Mouse (Mus musculus) C3H10T1/2 (cell line): Measurements from ENCODE around the gene Gm13287. TPM values are rescaled to one million over a fixed set of nuclear protein-coding genes. Genes with fewer than 3 reads are reported as not detected.

ENCODE experiments used
- polyA plus RNA-seq, 2 experiments: library from polyadenylated mRNA; unstranded; fragments of >200 nt; fragmentation: generic; extraction: Trizol; gene quantifications; one replicate each; pipeline ENCODE4 v1.2.1; 2012; ENCODE audit warnings: missing spikeins in 2 of 2

Gene Gm13287
- polyA plus RNA-seq, 2 experiments, result 0.14 to 1.1 TPM

Other genes starting within 250 kb of the Gm13287 start
- gene Ifna15, start 245.0 kb upstream of the Gm13287 start, polyA plus RNA-seq, result not detected
- not detected for gene Ifna14, start 231.5 kb upstream of the Gm13287 start, polyA plus RNA-seq
- not detected for gene Ifna9, start 210.9 kb upstream of the Gm13287 start, polyA plus RNA-seq
- gene Ifna12, start 199.9 kb upstream of the Gm13287 start, polyA plus RNA-seq, result not detected
- not detected for gene C87499, start 168.8 kb upstream of the Gm13287 start, polyA plus RNA-seq
- gene Ifna13, start 158.8 kb upstream of the Gm13287 start, polyA plus RNA-seq, result not detected
- not detected for gene Ifna16, start 126.3 kb upstream of the Gm13287 start, polyA plus RNA-seq
- not detected for gene Ifna2, start 119.3 kb upstream of the Gm13287 start, polyA plus RNA-seq
- gene Ifnab, start 111.9 kb upstream of the Gm13287 start, polyA plus RNA-seq, result under 1 TPM in 1 of 2 experiments, not detected in 1; 0.05 TPM
- gene Gm26566, start 81.4 kb upstream of the Gm13287 start, polyA plus RNA-seq, result 1 to 10 TPM in 1 of 2 experiments, under 1 TPM in 1; 0.08 to 1.1 TPM
- 10 to 100 TPM in 1 of 2 experiments, 1 to 10 TPM in 1; 1.1 to 12.5 TPM for gene Klhl9, start 80.8 kb upstream of the Gm13287 start, polyA plus RNA-seq
- not detected for gene Gm13271, start 48.4 kb upstream of the Gm13287 start, polyA plus RNA-seq
- gene Gm13283, start 43.1 kb upstream of the Gm13287 start, polyA plus RNA-seq, result not detected
- 1 to 10 TPM; 1.2 to 3.1 TPM for gene Gm13290, start 29.4 kb upstream of the Gm13287 start, polyA plus RNA-seq
- not detected for gene Gm13289, start 26.3 kb upstream of the Gm13287 start, polyA plus RNA-seq
- under 1 TPM; 0.21 to 0.38 TPM for gene Gm13272, start 23.4 kb upstream of the Gm13287 start, polyA plus RNA-seq
- gene Ifnz, start 21.1 kb upstream of the Gm13287 start, polyA plus RNA-seq, result not detected
- 1 to 10 TPM in 1 of 2 experiments, under 1 TPM in 1; 0.42 to 1.7 TPM for gene Gm13276, start 17.5 kb upstream of the Gm13287 start, polyA plus RNA-seq
- not detected for gene Gm13277, start 14.6 kb upstream of the Gm13287 start, polyA plus RNA-seq
- gene Gm13278, start 11.7 kb upstream of the Gm13287 start, polyA plus RNA-seq, result not detected
- 1 to 10 TPM in 1 of 2 experiments, under 1 TPM in 1; 0.14 to 1.1 TPM for gene Gm13275, start 8.8 kb upstream of the Gm13287 start, polyA plus RNA-seq
- gene Gm13279, start 5.9 kb upstream of the Gm13287 start, polyA plus RNA-seq, result not detected
- gene Gm13285, start 3.6 kb upstream of the Gm13287 start, polyA plus RNA-seq, result not detected
- gene Gm13288, start 2.3 kb downstream of the Gm13287 start, polyA plus RNA-seq, result under 1 TPM; 0.05 to 0.50 TPM
- not detected for gene Ifna7, start 13.0 kb downstream of the Gm13287 start, polyA plus RNA-seq
- gene Ifna11, start 16.7 kb downstream of the Gm13287 start, polyA plus RNA-seq, result not detected
- gene Ifna6, start 24.2 kb downstream of the Gm13287 start, polyA plus RNA-seq, result not detected
- not detected for gene Ifna5, start 32.3 kb downstream of the Gm13287 start, polyA plus RNA-seq
- not detected for gene Ifna4, start 38.6 kb downstream of the Gm13287 start, polyA plus RNA-seq
- not detected for gene Ifna1, start 46.8 kb downstream of the Gm13287 start, polyA plus RNA-seq
- gene Ifne, start 76.9 kb downstream of the Gm13287 start, polyA plus RNA-seq, result under 1 TPM in 1 of 2 experiments, not detected in 1; 0.08 TPM